Mouse (Mus musculus) cerebellum, adult 2 months (tissue): Measurements from ENCODE around the gene Spindoc. TPM values are rescaled to one million over a fixed set of nuclear protein-coding genes. Genes with fewer than 3 reads are reported as not detected.
A peak's percentile ranks its signal among the peaks of the same experiment; 100 is the strongest.

Experiments
- DNase-seq, 2 experiments: peaks; one replicate each; pipeline ENCODE4 v3.0.0; 2021
- H3K27ac ChIP-seq: fragments of 200-500 bp; 2 replicates; pipeline ENCODE4 v1.5.1; 2012; ENCODE audit warnings: low read length, control low read depth, inconsistent platforms; ENCODE audit not compliant: insufficient read depth
- H3K27me3 ChIP-seq: fragments of 200-500 bp; 2 replicates; pipeline ENCODE4 v1.6.1; 2012; ENCODE audit warnings: inconsistent platforms, mild to moderate bottlenecking, low read length, moderate library complexity; ENCODE audit not compliant: control insufficient read depth, insufficient read depth
- H3K4me1 ChIP-seq: fragments of 200-500 bp; 2 replicates; pipeline ENCODE4 v1.6.1; 2011; ENCODE audit warnings: low read length; ENCODE audit not compliant: control insufficient read depth, insufficient read depth
- H3K4me3 ChIP-seq: fragments of 200-500 bp; replicated peaks from 2 replicates; pipeline ENCODE3; 2011; ENCODE audit warnings: mild to moderate bottlenecking, low read depth, low read length, control low read depth; ENCODE audit not compliant: insufficient read depth
- CTCF ChIP-seq: fragments of 200-500 bp; IDR thresholded peaks from 2 replicates; pipeline ENCODE4 v1.5.1; 2011; ENCODE audit warnings: low read depth, mild to moderate bottlenecking, control low read depth, low read length, moderate library complexity, borderline replicate concordance; ENCODE audit not compliant: insufficient read depth
- POLR2A ChIP-seq: fragments of 200-500 bp; IDR thresholded peaks from 2 replicates; pipeline ENCODE4 v1.6.1; 2011; ENCODE audit warnings: low read length, control low read depth, borderline replicate concordance; ENCODE audit not compliant: insufficient read depth
- WGBS: fragments of 180-500 bp; shearing (Covaris S2); methylation state at CpG from one replicate; pipeline ENCODE4 v1.1.7; 2018; 5-methylcytosine and 5-hydroxymethylcytosine counted together
- polyA plus RNA-seq: library from polyadenylated mRNA; depleted of rRNA; stranded (reverse); fragments of >200 nt; gene quantifications from 2 replicates; pipeline ENCODE4 v1.2.3, GENCODE M21; 2012

Spindoc gene
- polyA plus RNA-seq, 1 experiment = 18.5 TPM

DNA sequence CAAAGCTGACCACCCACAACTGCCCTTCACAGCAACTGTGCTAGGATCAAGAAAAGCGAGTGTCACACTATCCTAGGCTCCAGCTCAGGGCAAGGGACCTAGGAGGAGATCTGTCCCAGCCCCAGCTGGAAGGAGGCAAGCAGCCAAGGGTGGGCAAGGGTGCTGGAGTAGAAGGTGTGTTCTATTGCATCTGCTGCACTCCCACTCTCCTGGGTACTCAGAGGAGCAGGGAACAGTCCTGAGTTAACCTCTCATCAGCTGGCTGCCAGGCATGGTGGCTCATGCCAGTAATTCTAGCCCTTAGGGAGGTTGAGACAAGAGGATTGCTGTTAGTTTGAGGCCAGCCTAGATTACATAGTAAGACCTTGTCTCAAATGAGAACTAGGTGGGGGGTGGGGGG is 32.8 kb downstream of the Spindoc start:
- Histone ChIP-seq H3K27me3 (no peaks in the 10 kb centered on the region), H3K4me3 (no peak overlapping the region), H3K27ac (no peak overlapping the region), H3K4me1 (peaks cover 3% of the 10 kb centered on the region; the same call in 1 of the 2 replicates)
- 62% methylated on average over 1 of the region's 1 CpGs for WGBS
- TF ChIP-seq CTCF (no peak), POLR2A (no peak)
- no peak for DNase-seq

DNA sequence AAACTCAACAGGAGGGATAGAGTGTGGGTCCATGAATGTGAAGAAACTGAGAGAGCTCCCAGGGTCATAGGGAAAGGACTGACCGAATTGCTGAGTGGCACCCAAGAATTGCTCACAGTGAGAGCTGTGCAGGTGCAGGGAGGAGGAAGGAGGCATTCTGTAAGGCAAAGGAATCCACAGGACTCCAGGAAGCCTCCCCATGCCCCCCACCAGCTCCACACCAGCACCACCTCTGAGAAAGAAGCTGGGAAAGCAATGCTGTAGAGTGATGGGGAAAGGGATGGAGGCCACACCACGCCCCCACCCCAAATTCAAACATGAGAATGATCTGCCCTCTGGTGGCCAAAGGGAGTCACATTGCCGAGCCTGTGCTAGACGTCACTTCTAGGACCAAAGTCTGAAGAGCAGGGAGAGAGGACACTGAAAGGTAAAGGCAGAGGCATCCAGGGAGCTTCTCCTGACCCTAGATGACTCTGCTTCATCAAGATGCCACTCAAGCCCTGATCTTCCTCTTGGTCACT is 37.5 kb downstream of the Spindoc start:
- H3K27ac ChIP-seq = no peak overlapping the region
- H3K4me1 ChIP-seq = no peaks in the 10 kb centered on the region
- no peak overlapping the region for H3K4me3 ChIP-seq
- no peaks in the 10 kb centered on the region for H3K27me3 ChIP-seq
- TF ChIP-seq CTCF = peak; percentile 70
- TF ChIP-seq POLR2A = no peak
- WGBS = 18% methylated on average over 4 of the region's 4 CpGs
- DNase-seq = peak in 1 of 2 experiments; percentile 23

DNA sequence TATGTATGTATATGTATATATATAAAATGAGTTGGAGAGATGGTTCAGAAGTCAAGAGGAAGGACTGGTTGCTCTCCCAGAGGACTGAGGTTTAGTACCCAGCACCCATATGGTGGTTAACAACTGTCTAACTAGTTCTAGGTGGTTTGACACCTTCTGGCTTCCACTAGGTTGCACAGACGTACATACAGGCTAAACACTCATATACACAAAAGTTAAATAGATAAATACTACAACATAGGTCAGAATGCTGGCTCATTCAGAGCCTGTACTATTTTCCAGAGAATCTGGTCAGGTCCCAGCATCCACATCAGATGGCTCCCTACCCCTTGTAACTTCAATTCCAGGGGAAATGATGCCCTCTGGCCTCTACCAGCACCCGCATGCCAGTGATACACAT is 40.1 kb downstream of the Spindoc start:
- Histone ChIP-seq H3K27me3 (no peaks in the 10 kb centered on the region), H3K27ac (no peak overlapping the region), H3K4me1 (peaks cover 15% of the 10 kb centered on the region), H3K4me3 (no peak overlapping the region)
- DNase-seq = no peak
- WGBS = 80% methylated on average over 2 of the region's 2 CpGs
- TF ChIP-seq POLR2A (no peak), CTCF (no peak)

DNA sequence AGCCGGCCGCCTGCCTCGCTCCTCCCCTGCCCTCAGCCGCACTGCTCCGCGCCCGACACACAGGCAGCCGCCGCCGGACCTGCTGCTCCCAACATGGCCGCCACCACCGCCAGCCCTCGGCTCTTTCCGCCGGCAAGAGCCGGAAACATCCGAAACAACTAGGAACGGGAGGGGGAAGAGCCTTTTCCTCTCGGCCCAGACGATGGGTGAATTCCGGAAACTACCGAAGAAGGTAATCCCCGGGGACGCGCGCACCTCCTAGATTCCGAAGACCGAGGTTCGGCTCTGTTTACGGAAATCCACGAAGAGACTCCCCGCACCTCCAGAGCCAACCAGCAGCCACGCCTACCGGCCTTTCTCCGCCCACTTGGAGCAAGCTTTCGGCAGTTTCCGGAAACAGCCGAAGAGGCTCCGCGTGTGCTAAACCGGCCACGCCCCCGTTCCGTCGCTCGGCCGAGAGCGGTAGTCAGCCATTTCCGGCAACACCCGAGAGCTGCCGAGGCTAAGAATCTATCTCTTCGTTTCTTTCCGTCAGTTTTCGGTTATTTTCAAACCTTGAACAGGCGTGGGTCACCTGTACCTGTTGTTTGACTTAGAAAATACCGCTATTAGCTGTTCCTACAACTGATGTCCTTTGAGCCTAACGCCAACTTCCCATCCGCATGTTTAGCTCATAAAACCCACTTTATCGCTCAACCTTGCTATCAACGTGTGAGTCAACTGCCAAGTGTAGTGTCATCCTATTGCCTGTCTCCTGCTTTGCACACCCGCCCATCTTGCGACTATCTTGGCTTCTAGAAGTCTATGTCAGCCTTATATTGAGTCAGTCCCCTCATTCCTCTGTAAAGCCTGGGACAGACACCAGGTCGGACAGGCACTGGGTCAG is 41.0 kb downstream of the Spindoc start, which contains the start of gene Mark2:
TSS of gene Mark2 (minus strand) at position 349 of the 886 bp plus-strand sequence.
- peak; percentile 99 to 100 for DNase-seq
- Histone ChIP-seq H3K27me3 (no peaks in the 10 kb centered on the region), H3K27ac (peak within 1 kb of the TSS; percentile 46; the same call in 1 of the 2 replicates), H3K4me3 (peak within 1 kb of the TSS; percentile 94), H3K4me1 (peaks cover 15% of the 10 kb centered on the region)
- WGBS = 2% methylated on average over 63 of the region's 63 CpGs
- TF ChIP-seq CTCF = no peak
- peak; percentile 89 for TF ChIP-seq POLR2A

DNA sequence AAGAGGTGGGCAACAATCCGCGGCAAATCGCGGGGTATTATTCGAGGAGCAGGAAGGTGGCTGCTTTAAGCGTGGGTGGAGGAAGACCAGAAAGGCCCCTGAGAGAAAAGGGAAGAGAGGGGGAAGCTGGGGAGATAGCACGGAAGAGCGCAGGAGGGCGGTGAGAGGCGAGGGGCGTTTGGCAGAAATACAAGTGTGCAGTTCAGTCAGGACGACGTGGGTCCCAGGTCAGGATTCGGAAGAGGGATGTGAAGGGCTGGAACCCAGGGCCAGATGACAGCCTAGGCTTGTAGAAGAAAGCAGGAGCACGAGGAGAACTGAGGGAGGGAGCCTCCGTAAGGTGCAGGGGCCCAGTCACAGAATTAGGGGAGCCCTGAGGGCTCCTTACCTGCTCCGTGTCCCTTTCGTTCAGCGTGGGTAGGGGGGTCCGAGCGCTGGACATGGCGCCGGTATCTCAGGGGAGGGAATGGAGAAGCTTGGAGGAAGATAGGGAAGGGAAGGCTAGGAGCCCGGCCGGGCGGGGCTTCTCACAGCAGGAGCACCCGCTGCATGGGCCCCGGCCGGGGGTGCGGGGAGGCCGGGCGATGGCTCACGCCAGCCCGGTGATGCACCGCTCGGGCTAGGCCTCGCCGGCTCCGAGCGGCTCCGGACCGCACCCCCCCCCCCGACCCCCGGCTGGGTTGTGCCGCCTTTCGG is 41.9 kb downstream of the Spindoc start:
- 1% methylated on average over 46 of the region's 46 CpGs for WGBS
- peaks cover 18% of the 10 kb centered on the region for H3K4me1 ChIP-seq
- no peak for DNase-seq
- H3K27ac ChIP-seq = peak overlapping the region; percentile 46; the same call in 1 of the 2 replicates
- H3K27me3 ChIP-seq = no peaks in the 10 kb centered on the region
- peak overlapping the region; percentile 94 for H3K4me3 ChIP-seq
- TF ChIP-seq POLR2A (no peak), CTCF (no peak)

DNA sequence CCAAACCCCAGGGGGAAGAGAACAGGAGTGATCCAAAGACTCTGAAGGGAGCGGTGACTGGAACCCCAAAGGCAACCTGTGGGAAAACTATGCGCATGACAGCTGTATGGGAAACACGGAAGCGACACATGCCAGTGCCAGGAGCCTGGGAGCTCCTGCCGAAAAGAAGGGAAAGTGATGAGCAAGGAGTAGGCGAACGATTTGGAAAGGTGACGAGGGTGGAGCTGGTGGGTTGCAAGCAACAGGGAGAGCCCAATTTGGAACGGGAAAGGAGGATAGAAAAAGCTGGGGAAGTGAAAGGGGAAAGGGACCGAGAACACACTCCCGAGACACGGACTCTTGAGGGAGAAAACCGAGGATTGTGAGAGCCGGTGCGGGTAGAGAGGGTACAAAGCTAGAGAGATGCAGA is 42.4 kb downstream of the Spindoc start:
- Histone ChIP-seq H3K4me1 (peaks cover 21% of the 10 kb centered on the region), H3K27me3 (no peaks in the 10 kb centered on the region), H3K4me3 (peak overlapping the region; percentile 94), H3K27ac (0 out of 2 replicates have a peak overlapping the region, but pooled peaks have one; percentile 46)
- DNase-seq = peak; percentile 31 to 36
- 0% methylated on average over 15 of the region's 15 CpGs for WGBS
- no peak for TF ChIP-seq CTCF
- no peak for TF ChIP-seq POLR2A

DNA sequence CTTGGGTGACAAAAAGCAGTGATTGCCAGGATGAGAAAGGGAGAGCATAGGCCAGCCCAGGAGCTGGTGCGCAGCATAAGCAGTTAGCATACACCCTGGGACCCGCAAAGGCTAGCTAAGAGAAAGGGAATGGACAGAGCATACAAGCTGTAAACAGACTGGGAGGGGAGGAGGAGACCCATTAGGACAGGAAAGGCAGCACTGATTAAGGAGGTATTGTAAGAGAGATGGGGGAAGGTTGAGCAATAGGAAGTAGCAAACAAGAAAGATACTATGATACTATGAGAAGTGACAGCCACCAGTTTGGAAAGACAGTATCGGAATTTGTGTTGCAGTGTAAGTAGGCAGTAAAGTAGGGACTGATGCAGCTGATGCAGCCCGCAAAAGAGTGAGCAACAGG is 42.9 kb downstream of the Spindoc start:
- TF ChIP-seq POLR2A = no peak
- no peaks in the 10 kb centered on the region for H3K27me3 ChIP-seq
- 13% methylated on average over 4 of the region's 4 CpGs for WGBS
- DNase-seq = no peak
- H3K4me3 ChIP-seq = peak overlapping the region; percentile 94
- H3K4me1 ChIP-seq = peaks cover 21% of the 10 kb centered on the region
- no peak overlapping the region for H3K27ac ChIP-seq
